25 mouse cellular contexts compared by ENCODE assay signal in genomic region chr8:99223697-99224096, GRCm38 (mm10).
DNase-seq lines count a peak whose midpoint lies in the region; ATAC-seq and TF ChIP-seq lines count a peak whose summit lies in the region.
"Had no signal": no experiment of that assay in that cellular context is flagged by ENCODE, and none has a peak within 500 bp of the region (broad histone marks: within the 10 kb centered on the region; RNA-seq: fewer than 3 reads in every experiment).

No protein-coding gene starts in this region.

- no peak overlapping the region for H3K27ac ChIP-seq in forebrain, postnatal 0 days (ENCODE audit: low read depth, low read length)
- no peak overlapping the region for H3K27ac ChIP-seq in forebrain, embryonic 11.5 days (ENCODE audit: low read depth, low read length)
- no peak overlapping the region for H3K27ac ChIP-seq in hindbrain, postnatal 0 days
- H3K27ac ChIP-seq: embryonic facial prominence, embryonic 10.5 days; heart, embryonic 10.5 days; hindbrain, embryonic 15.5 days; limb, embryonic 12.5 days; macrophage; midbrain, embryonic 15.5 days; neural tube, embryonic 12.5 days had no signal

- H3K27me3 ChIP-seq in forebrain, postnatal 0 days (ENCODE audit: insufficient read depth, low read length): no peaks in the 10 kb centered on the region
- H3K27me3 ChIP-seq in forebrain, embryonic 11.5 days (ENCODE audit: control insufficient read depth, insufficient read depth, low read length): no peaks in the 10 kb centered on the region
- H3K27me3 ChIP-seq in hindbrain, postnatal 0 days (ENCODE audit: insufficient read depth, low read length): no peaks in the 10 kb centered on the region
- H3K27me3 ChIP-seq: hindbrain, embryonic 15.5 days; limb, embryonic 12.5 days; midbrain, embryonic 15.5 days; neural tube, embryonic 12.5 days had no signal

- peak; percentile 4 for DNase-seq in cerebellum, adult 11-12 months
- DNase-seq in cerebellum, adult 8-10 months: no peak
- peak; percentile 55 for DNase-seq in forebrain, postnatal 0 days
- no peak for DNase-seq in forebrain, embryonic 11.5 days (ENCODE audit: low spot score)
- DNase-seq in left cerebral cortex, adult 11 months (ENCODE audit: low spot score): peak; percentile 17
- no peak for DNase-seq in left cerebral cortex, adult 18-20 months (ENCODE audit: low spot score in 2 of 2)
- DNase-seq in left cerebral cortex, postnatal 14 days (ENCODE audit: low spot score in 2 of 2): peak; percentile 10 to 35
- DNase-seq in hindbrain, postnatal 0 days (ENCODE audit: low spot score): no peak
- DNase-seq: adrenal gland, postnatal 10 days; cerebellum, adult 11 months; heart, postnatal 4 days; kidney, postnatal 25 days; liver, postnatal 0 days; right cerebral cortex, postnatal 25 days; thymus, postnatal 25 days had no signal

- ATAC-seq in forebrain, postnatal 0 days: no peak
- no peak for ATAC-seq in forebrain, embryonic 11.5 days (replicated peaks; ENCODE audit: low FRiP score)
- ATAC-seq in hindbrain, postnatal 0 days: no peak
- ATAC-seq: intestine, embryonic 16.5 days; liver, postnatal 0 days; lung, postnatal 0 days; midbrain, embryonic 15.5 days had no signal

- WGBS in forebrain, postnatal 0 days: 26% methylated on average over 6 of the region's 6 CpGs
- WGBS in forebrain, embryonic 11.5 days: 72% methylated on average over 6 of the region's 6 CpGs
- 49% methylated on average over 6 of the region's 6 CpGs for WGBS in hindbrain, postnatal 0 days

- TF ChIP-seq CTCF in forebrain, postnatal 0 days (IDR thresholded peaks at IDR 0.05; ENCODE audit: low read depth): no peak
- no peak for TF ChIP-seq CTCF in hindbrain, postnatal 0 days (IDR thresholded peaks at IDR 0.05; ENCODE audit: low read depth)

- H3K4me1 ChIP-seq in forebrain, postnatal 0 days (ENCODE audit: insufficient read depth): peaks cover 3% of the 10 kb centered on the region; the same call in 1 of the 2 replicates
- no peaks in the 10 kb centered on the region for H3K4me1 ChIP-seq in forebrain, embryonic 11.5 days (replicated peaks; ENCODE audit: control insufficient read depth, insufficient read depth, low read length)
- H3K4me1 ChIP-seq in hindbrain, postnatal 0 days (ENCODE audit: insufficient read depth, low read length): no peaks in the 10 kb centered on the region
- H3K4me1 ChIP-seq: embryonic facial prominence, embryonic 10.5 days; heart, embryonic 10.5 days; hindbrain, embryonic 15.5 days; limb, embryonic 12.5 days; midbrain, embryonic 15.5 days; neural tube, embryonic 12.5 days had no signal

- H3K9me3 ChIP-seq in forebrain, postnatal 0 days (ENCODE audit: low read length): no peaks in the 10 kb centered on the region
- no peaks in the 10 kb centered on the region for H3K9me3 ChIP-seq in forebrain, embryonic 11.5 days (ENCODE audit: control insufficient read depth, low read length)
- no peaks in the 10 kb centered on the region for H3K9me3 ChIP-seq in hindbrain, postnatal 0 days (ENCODE audit: low read length)
- H3K9me3 ChIP-seq: embryonic facial prominence, embryonic 10.5 days; heart, embryonic 10.5 days; hindbrain, embryonic 15.5 days; limb, embryonic 12.5 days; midbrain, embryonic 15.5 days; neural tube, embryonic 12.5 days had no signal

- no peaks in the 10 kb centered on the region for H3K36me3 ChIP-seq in forebrain, postnatal 0 days (ENCODE audit: insufficient read depth)
- no peaks in the 10 kb centered on the region for H3K36me3 ChIP-seq in forebrain, embryonic 11.5 days (ENCODE audit: control insufficient read depth, insufficient read depth, low read length)
- H3K36me3 ChIP-seq in hindbrain, postnatal 0 days (ENCODE audit: insufficient read depth, low read length): no peaks in the 10 kb centered on the region
- H3K36me3 ChIP-seq: embryonic facial prominence, embryonic 10.5 days; heart, embryonic 10.5 days; hindbrain, embryonic 15.5 days; limb, embryonic 12.5 days; midbrain, embryonic 15.5 days; neural tube, embryonic 12.5 days had no signal

- no peak overlapping the region for H3K4me3 ChIP-seq in forebrain, postnatal 0 days (ENCODE audit: low read depth, low read length)
- H3K4me3 ChIP-seq in forebrain, embryonic 11.5 days (ENCODE audit: low read depth, low read length): no peak overlapping the region
- H3K4me3 ChIP-seq in hindbrain, postnatal 0 days (ENCODE audit: low read length): no peak overlapping the region
- H3K4me3 ChIP-seq: embryonic facial prominence, embryonic 10.5 days; heart, embryonic 10.5 days; hindbrain, embryonic 15.5 days; limb, embryonic 12.5 days; midbrain, embryonic 15.5 days; neural tube, embryonic 12.5 days had no signal

- no peak overlapping the region for H3K4me2 ChIP-seq in forebrain, postnatal 0 days (ENCODE audit: low read depth)
- H3K4me2 ChIP-seq in forebrain, embryonic 11.5 days (ENCODE audit: low read depth, low read length, severe bottlenecking): no peak overlapping the region
- no peak overlapping the region for H3K4me2 ChIP-seq in hindbrain, postnatal 0 days (ENCODE audit: low read depth, low read length)
- H3K4me2 ChIP-seq: hindbrain, embryonic 15.5 days; limb, embryonic 12.5 days; liver, embryonic 11.5 days; midbrain, embryonic 15.5 days; neural tube, embryonic 12.5 days had no signal

- H3K9ac ChIP-seq in forebrain, postnatal 0 days: no peak overlapping the region
- no peak overlapping the region for H3K9ac ChIP-seq in forebrain, embryonic 11.5 days (ENCODE audit: low read length)
- no peak overlapping the region for H3K9ac ChIP-seq in hindbrain, postnatal 0 days (replicated peaks; ENCODE audit: low read length)
- H3K9ac ChIP-seq: hindbrain, embryonic 15.5 days; limb, embryonic 12.5 days; liver, postnatal 0 days; midbrain, embryonic 15.5 days; neural tube, embryonic 12.5 days had no signal

- intact Hi-C loops in left cerebral cortex, postnatal 14 days (cut with DNase I): loop anchor here (10.0 kb wide), 1 partner anchor 191 kb away; the partner anchor contains the start of gene Cdh8

Comparison
In these comparisons a context has a peak if more than half of its experiments do, and no peak if none do; other contexts are left out.
1. DNase-seq: peak in cerebellum, adult 11-12 months (single experiment), forebrain, postnatal 0 days (single experiment), left cerebral cortex, adult 11 months (single experiment) and left cerebral cortex, postnatal 14 days (2 of 2); none in cerebellum, adult 8-10 months (single experiment), forebrain, embryonic 11.5 days (single experiment), left cerebral cortex, adult 18-20 months (0 of 2) and hindbrain, postnatal 0 days (single experiment).